Mouse (Mus musculus): ENCODE results near the gene Timm10.
A peak's percentile ranks its signal among the peaks of the same experiment; 100 is the strongest.

The Timm10 gene

DNA sequence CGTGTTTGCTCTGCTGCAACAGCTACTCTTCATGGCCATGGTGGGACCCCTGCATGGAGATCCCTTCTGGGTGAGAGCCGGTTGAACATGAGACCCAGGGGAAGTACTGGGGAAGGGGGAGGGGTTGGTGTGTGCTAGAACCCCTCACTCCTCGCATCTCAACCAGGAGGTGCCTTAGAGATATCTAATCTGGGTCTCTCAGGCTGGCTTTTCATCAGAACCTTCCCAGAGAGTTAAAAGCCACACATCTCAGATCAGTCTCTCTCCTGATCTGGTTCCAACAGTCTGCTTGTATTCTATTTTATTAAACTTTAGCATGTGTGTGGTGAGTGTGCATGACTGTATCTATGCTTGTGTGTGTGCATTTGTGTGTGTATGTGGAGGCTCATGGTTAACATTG, 34.6 kb downstream of the Timm10 start:
- no peak for DNase-seq

DNA sequence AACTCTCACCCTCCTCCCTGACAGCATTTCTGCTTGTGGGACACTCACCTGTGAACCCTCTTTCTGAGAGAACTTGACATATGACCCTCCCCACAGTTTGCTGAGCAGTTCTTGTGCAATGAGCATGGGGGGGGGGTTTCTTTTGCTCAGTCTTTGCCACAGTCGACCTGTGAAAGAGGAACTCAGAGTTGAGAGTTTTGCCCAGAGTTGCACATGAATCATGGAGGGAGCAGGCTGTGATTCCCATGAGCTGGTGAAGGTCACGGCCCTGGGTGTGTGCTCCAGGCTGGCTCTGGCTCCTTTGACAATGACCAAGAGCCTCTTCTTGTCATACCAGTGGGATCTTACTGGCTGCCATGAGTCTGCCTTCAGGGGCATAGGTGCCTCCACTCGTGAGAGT, 35.4 kb downstream of the Timm10 start:
- DNase-seq: no peak

DNA sequence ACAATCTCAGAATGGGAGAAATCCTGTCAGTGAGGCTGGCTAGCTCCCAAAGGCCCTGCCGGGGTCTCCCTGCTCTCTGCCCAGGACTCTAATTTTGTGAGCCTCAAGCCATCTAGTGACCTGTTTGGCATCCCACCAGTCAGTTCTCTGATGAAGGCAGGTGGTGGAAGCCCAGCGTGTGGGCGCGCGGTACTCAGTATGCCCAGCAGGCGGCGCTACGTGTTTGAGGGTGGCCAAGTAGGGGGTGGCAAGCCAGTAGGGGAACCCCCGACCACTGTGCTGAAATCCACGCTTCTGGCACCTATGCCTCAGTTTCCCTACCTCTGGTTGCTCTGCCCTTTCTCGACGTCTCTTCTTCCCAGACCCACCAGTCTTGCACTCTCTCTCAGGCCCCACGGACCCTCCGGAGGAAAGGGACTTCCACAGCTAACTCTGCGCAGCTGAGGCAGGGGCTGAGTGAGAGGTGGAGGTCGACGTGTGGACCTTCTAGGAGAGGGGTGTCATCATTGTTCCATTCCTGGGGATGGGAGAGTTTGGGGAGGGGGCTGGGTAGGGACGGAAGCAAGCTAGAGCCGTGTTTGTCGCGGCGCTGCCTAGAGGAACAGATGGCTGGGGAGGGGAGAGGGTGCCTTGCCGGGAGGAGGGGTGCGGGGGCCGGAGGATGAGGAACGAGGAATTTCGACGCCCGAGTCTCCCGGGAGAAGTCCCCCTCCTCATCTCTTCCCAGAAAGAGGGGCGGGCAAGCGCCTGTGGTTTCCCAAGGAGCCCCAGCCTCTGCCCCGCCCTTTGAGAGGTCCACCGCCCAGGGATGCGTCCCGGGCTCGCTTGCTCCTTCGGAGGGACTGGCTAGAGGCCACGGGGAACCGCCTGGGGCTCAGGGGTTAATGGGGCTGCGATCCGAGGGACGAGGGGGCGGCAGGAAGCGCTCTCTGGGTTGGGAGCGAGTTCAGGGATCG, 39.1 kb downstream of the Timm10 start:
- DNase-seq: peak in 1 of 2 experiments; percentile 17

DNA sequence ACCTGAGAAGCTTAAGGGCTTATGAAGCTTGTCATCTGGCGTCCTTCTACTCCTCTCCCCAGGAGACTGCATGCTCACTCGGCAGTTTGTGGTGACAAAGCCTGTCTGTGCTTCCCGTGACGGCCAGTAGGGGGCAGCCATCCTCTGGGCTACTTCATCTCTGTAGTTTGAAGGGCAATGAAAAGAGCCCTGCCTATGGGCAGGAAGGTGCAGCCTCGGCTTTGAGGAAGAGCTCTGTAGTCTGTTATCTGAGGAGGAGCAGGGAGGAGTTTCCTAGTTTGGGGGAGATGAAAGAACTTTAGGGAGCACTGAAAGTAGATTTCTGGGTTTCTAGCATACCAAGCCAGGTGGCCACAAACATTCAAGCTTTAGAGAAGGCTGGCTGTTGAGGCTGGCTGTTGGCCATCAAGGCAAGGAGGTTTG, 41.7 kb downstream of the Timm10 start:
- DNase-seq: peak in 1 of 2 experiments; percentile 13

DNA sequence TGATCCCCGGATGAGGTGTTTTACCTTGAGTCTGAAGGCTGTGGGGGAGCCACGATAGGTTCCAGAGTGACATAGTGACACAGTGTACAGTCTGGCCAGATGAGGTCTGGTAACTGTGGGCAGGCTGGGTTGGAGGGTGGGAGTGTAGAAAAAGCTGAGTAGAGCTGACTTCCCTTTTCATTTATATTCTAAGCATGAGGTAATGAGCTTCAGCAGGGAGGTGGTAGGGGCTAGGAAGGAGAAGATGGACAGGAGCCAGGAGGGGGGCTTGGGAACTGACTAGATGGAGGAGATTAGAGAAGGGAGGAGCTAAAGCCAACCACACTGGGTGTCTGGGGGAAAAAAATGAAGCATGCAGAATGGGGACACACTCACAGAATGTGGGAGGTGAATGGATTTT, 42.2 kb downstream of the Timm10 start:
- DNase-seq: no peak

DNA sequence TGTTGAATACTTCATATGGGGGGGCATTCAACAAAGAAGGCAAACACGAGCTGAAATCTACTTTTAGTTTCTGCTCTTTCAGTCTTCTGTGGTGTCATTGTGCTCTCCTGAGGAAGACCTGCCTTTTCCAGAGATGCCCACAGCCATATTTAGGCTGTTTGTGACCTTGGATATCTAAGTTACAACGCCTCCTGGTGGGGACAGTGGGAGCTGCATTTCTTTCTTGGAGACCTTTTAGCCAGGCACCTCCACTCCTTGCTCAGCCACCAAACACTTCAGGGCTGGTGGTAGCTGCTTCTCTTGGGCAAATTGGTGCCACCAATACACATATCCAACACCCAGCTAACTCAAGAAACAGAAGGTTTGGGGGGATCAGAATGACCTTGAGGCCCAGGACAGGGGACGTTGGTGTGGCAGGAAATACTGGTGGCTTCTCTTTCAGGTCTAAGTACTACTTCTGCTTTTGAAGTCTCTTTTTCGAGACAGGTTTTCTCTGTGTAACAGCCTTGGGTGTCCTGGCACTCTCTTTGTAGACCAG, 43.9 kb downstream of the Timm10 start:
- DNase-seq: no peak

DNA sequence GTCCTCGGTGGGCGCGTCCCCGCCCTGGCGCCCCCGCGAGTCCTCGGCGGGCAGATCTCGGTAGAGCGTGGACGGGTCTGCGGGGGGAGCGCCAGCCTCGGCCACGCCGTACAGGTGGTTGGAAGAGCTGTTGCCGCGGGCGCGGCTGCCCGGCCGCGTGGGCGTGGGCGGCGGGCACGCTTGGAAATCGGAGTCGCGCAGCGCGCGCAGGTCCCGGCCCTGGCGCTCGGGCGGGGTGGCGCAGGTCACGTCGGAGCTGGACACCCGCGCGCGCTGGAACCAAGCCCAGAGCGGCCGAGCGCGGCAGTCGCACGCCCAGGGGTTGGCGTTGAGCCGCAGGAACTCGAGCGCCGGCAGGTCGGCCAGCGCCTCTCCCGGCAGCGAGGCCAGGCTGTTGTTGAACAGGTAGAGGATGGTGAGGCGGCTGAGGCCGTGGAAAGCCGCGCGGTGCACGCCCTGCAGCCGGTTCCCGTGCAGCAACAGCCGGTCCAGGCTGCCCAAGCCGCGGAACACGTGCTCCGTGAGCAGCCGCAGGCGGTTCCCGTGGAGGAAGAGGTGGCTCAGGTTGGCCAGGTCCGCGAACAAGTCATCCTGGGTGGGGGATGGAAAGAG, 45.4 kb downstream of the Timm10 start:
- DNase-seq: peak; percentile 39 to 57

DNA sequence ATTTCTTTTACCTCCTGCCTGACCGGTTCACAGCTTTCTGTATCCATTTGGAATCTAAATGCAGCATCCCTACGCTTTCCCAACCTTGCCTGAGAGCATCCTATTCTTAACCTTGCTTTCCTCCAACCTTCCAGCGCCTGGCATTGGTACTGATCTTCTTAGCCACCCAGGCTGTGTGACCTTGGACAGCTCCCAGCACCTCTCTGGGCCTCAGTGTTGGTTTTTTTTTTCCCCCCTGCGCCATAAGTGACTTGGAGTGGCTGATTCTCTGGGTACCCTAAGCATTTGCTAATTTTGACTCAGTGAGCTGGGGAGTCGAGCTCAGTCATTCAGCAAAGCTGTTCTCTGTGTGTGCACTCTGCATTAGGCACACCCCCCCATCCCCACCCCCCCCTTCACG, 49.0 kb downstream of the Timm10 start:
- DNase-seq: no peak

All from cerebellum, postnatal 36 days (tissue).